Mouse (Mus musculus) Patski (cell line): ENCODE measurements at regions not wholly inside any gene's neighbourhood (a gene's known extent, or its start where the extent isn't known, plus 50 kb on each side); places are given as distances from the start of the nearest gene placed in this dataset.

Experiments
- ATAC-seq: fragments of 100-300 bp; one replicate; pipeline ENCODE4 v1.8.0; 2021
- CTCF ChIA-PET: fragments of 350-600 bp; sonication (Branson Sonifier 250); formaldehyde crosslinking; loops from one replicate; lab custom pipeline; 2022; ENCODE audit warnings: inconsistent platforms; lab: Charles Lee
- POLR2A ChIA-PET: fragments of 350-600 bp; sonication (Branson Sonifier 250); formaldehyde crosslinking; loops from one replicate; lab custom pipeline; 2022; ENCODE audit warnings: antibody characterized with exemption, inconsistent platforms; lab: Charles Lee
- DNase-seq: peaks from one replicate; pipeline ENCODE4 v3.0.0-alpha.2; 2011; ENCODE audit warnings: low read depth, low spot score
- H3K27me3 ChIP-seq: fragments of 371-371 bp; one replicate; pipeline ENCODE4 v1.5.1; 2021
- CTCF ChIP-seq: fragments of 100-300 bp; IDR thresholded peaks from one replicate; pipeline ENCODE4 v1.5.1; 2021
- in situ Hi-C: fragments of 300-500 bp; cut with MboI; formaldehyde crosslinking; loops from 3 replicates; pipeline ENCODE4 v1.11.1; 2018; ENCODE audit warnings: low pct_unique_long_range_greater_than_20kb, mixed read lengths

- POLR2A ChIA-PET: no interaction called here
- CTCF ChIA-PET: interaction anchor here (1.0 to 1.3 kb wide), 2 partner anchors 14 to 23 kb away, joined by 3 read pairs; no protein-coding TSS in a partner anchor
- H3K27me3 ChIP-seq: no peaks in the 10 kb centered on the region
- in situ Hi-C loops: no loop called here
- DNase-seq (peak; percentile 83), ATAC-seq (peak; percentile 95)
- no peak for TF ChIP-seq CTCF
These were observed 65.0 kb upstream of the Ercc6l2 start for GRCm38 (mm10) chr13:63749997-63750396.

- no peaks in the 10 kb centered on the region for H3K27me3 ChIP-seq
- POLR2A ChIA-PET: interaction anchor here (0.6 kb wide), 1 partner anchor 15 kb away, joined by 3 read pairs; no protein-coding TSS in a partner anchor
- CTCF ChIA-PET: interaction anchor here (0.8 to 1.0 kb wide), 2 partner anchors 12 to 31 kb away, joined by 3 read pairs; no protein-coding TSS in a partner anchor
- ATAC-seq (no peak), DNase-seq (no peak)
- TF ChIP-seq CTCF: peak; percentile 40
- in situ Hi-C loops: no loop called here
These were observed 63.8 kb upstream of the Ercc6l2 start for GRCm38 (mm10) chr13:63751196-63751595.

- DNase-seq (no peak), ATAC-seq (no peak)
- no peaks in the 10 kb centered on the region for H3K27me3 ChIP-seq
- ChIA-PET CTCF (no interaction called here), POLR2A (no interaction called here)
- TF ChIP-seq CTCF: no peak
- in situ Hi-C loops: no loop called here
These were observed 58.0 kb upstream of the Ercc6l2 start for GRCm38 (mm10) chr13:63757061-63757460.

- ChIA-PET CTCF (no interaction called here), POLR2A (interaction anchor here (0.6 kb wide), 1 partner anchor 25 kb away, joined by 3 read pairs; no protein-coding TSS in a partner anchor)
- no peaks in the 10 kb centered on the region for H3K27me3 ChIP-seq
- in situ Hi-C loops: no loop called here
- TF ChIP-seq CTCF: no peak
- ATAC-seq (no peak), DNase-seq (no peak)
These were observed 53.5 kb upstream of the Ercc6l2 start for GRCm38 (mm10) chr13:63761542-63761941.
